Mouse (Mus musculus): ENCODE measurements around the gene Ifi35.
"Not testable (repeated sequence)": the region's sequence is repeated elsewhere in the genome, so short reads cannot be mapped to it uniquely, and the experiment has no call there.

Gene Ifi35

GRCm38 (mm10) chr11:101470206-101470605 lies 22.0 kb downstream of the Ifi35 start:
- DNase-seq: no peak

- peak; percentile 17 for DNase-seq
These were observed 23.7 kb downstream of the Ifi35 start for GRCm38 (mm10) chr11:101471926-101472325.

GRCm38 (mm10) chr11:101472336-101472735 lies 24.1 kb downstream of the Ifi35 start:
- DNase-seq: peak; percentile 44

GRCm38 (mm10) chr11:101473686-101474085 lies 25.5 kb downstream of the Ifi35 start:
- not testable (repeated sequence) for DNase-seq

- DNase-seq: peak; percentile 18
These were observed 26.1 kb downstream of the Ifi35 start for GRCm38 (mm10) chr11:101474298-101474697.

GRCm38 (mm10) chr11:101476361-101476760 lies 28.2 kb downstream of the Ifi35 start:
- not testable (repeated sequence) for DNase-seq

GRCm38 (mm10) chr11:101477194-101477551 lies 29.0 kb downstream of the Ifi35 start:
- peak; percentile 92 for DNase-seq

GRCm38 (mm10) chr11:101477552-101478211 lies 29.5 kb downstream of the Ifi35 start:
- peak; percentile 94 for DNase-seq

- peak; percentile 97 for DNase-seq
These were observed 31.0 kb downstream of the Ifi35 start for GRCm38 (mm10) chr11:101479171-101479635.

GRCm38 (mm10) chr11:101480912-101481311 lies 32.7 kb downstream of the Ifi35 start:
- DNase-seq: no peak

- no peak for DNase-seq
These were observed 35.6 kb downstream of the Ifi35 start for GRCm38 (mm10) chr11:101483804-101484203.

- no peak for DNase-seq
These were observed 36.0 kb downstream of the Ifi35 start for GRCm38 (mm10) chr11:101484245-101484644.

GRCm38 (mm10) chr11:101484814-101485213 lies 36.6 kb downstream of the Ifi35 start:
- DNase-seq: no peak

GRCm38 (mm10) chr11:101485509-101486028 lies 37.4 kb downstream of the Ifi35 start:
- DNase-seq: peak; percentile 67

- DNase-seq: peak; percentile 24
These were observed 37.9 kb downstream of the Ifi35 start for GRCm38 (mm10) chr11:101486126-101486525.

- peak; percentile 68 for DNase-seq
These were observed 58.1 kb downstream of the Ifi35 start for GRCm38 (mm10) chr11:101506269-101506780.

- no peak for DNase-seq
These were observed 58.9 kb downstream of the Ifi35 start for GRCm38 (mm10) chr11:101507090-101507489.
